Mouse (Mus musculus): Measurements from ENCODE around the gene Slc9a9. TPM values are rescaled to one million over a fixed set of nuclear protein-coding genes. Genes with fewer than 3 reads are reported as not detected.
A peak's percentile ranks its signal among the peaks of the same experiment; 100 is the strongest.

Slc9a9 gene
- total RNA-seq, 2 experiments from 2014 or later = 8.4 to 8.5 TPM

DNA sequence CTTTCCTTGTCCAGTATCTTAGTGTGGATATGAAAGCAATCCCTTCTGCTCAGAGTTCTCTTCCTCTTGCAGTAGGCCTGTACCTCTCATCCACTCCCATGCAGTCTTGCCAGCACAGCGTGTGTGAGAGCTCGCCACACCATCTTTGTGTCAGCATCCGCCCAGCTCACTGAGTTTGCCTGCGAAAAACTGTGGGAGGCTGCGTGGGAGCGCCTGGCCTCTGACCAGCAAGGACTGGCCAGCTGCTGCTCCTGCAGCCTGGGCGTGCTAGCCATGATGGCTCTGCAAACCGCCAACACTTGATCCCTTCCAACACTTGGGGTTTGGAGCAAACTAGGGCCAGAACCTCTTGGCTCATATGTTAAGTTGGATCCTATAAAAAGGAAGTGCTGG is 11.4 kb downstream of the Slc9a9 start:
- peak; percentile 40 to 74 for DNase-seq (ENCODE audit: low spot score in 2 of 2)

GRCm38 (mm10) chr9:94682260-94682659 is 12.6 kb downstream of the Slc9a9 start:
- no peak for DNase-seq (ENCODE audit: low spot score in 2 of 2)

GRCm38 (mm10) chr9:94685640-94686039 is 15.9 kb downstream of the Slc9a9 start:
- DNase-seq (ENCODE audit: low spot score in 2 of 2) = no peak

GRCm38 (mm10) chr9:94686380-94686779 is 16.7 kb downstream of the Slc9a9 start:
- no peak for DNase-seq (ENCODE audit: low spot score in 2 of 2)

GRCm38 (mm10) chr9:94687203-94687859 is 17.6 kb downstream of the Slc9a9 start:
- no peak for DNase-seq (ENCODE audit: low spot score in 2 of 2)

DNA sequence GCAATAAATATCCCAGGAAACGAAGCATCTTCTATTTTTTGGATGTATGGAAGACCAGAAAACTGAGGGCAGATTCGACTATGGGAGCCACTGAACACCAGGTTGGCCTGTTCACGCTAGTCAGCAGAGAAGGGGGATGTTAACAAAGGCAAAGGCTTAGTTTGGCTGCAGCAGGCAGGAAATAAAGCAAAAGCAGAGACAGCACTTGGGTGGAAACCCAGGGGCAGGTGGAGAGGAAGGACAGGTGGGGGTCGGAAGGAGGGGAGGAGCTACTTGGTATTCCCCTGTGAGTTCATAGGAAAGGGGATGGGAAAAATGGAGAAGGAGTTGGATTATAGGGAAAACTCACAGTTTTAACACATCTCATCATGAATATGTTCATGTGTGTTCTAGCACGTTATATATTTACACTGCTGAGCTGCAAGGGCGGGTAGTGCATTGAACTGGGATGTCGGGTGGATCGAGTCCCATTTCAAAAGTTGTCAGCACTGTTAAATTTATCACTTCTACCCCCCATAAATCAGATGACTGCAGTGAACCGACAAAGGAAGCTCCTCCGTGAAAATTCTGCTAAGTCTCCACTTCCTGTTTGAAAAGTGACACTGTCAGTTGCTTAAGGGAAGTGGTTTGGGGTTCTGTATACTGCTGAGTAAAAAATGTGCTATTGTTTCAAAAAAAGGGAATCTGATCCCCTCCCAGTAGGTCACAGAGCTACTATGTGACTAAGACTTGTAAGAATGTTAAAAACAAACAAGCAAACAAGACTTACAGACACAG is 21.8 kb downstream of the Slc9a9 start:
- no peak for DNase-seq (ENCODE audit: low spot score in 2 of 2)

GRCm38 (mm10) chr9:94692122-94692521 is 22.4 kb downstream of the Slc9a9 start:
- no peak for DNase-seq (ENCODE audit: low spot score in 2 of 2)

DNA sequence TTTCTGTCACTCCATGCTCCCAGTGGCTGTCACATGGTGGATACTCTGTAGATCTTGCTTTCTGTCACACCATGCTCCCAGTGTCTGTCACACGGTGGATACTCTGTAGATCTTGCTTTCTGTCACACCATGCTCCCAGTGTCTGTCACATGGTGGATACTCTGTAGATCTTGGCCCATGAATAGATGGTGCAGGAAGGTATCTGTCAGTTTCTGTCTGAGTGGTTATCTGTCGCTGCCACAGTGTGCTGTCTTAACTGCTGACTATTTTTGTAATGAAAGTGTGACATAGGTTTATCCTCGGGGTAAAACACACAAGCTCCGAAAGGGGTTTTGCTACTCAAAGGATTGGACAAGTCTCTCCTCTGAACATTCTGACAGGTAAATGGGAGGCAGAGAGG is 24.5 kb downstream of the Slc9a9 start:
- DNase-seq (ENCODE audit: low spot score in 2 of 2) = no peak

- no peak for DNase-seq (ENCODE audit: low spot score in 2 of 2)
Measured at GRCm38 (mm10) chr9:94694983-94695382, 25.3 kb downstream of the Slc9a9 start.

DNA sequence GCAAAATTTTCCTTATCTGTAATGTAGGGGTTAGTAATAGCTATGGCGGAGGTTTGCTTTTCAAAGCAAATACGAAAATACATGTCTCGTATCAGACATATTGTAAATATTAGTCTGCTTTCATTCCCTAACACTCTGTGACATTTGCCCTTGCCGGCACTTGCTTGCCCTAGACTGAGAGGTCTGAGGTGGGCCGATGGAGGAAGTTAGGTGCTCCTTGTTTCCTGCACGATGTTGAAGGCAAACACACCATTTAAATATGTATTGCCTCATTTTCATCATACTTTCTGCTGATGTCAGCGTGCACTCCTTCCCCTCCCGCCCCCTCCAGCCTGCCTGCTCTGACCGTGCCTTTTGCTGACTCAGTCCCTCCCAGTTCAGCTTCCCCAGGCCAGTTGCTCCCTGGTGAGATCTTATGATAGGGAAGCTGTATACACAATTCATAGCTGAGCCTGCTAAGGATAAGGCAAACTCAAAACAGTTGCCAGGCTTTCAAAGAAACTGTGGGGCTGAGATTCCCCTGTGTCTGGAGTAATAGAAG is 26.9 kb downstream of the Slc9a9 start:
- DNase-seq (ENCODE audit: low spot score in 2 of 2) = no peak

DNA sequence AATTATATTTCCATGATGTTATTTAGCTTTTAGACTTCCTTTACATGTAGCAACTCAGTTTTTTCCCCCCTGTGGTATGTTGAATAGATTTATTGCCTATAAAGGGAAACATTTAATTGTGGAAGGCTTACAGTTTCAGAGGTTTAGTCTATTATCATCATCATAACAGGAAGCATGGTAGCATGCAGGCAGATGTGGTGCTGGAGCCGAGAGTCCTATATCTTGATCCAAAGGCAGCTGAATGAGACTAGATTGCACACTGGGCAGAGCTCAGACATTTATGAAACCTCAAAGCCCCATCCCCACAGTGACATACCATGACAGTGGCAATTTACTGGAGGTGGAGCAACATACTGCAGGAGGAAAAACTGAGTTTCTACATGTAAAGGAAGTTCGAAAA is 28.5 kb downstream of the Slc9a9 start:
- DNase-seq (ENCODE audit: low spot score in 2 of 2) = no peak

GRCm38 (mm10) chr9:94700549-94700948 is 30.8 kb downstream of the Slc9a9 start:
- peak in 1 of 2 experiments; percentile 48 for DNase-seq (ENCODE audit: low spot score in 2 of 2)

DNA sequence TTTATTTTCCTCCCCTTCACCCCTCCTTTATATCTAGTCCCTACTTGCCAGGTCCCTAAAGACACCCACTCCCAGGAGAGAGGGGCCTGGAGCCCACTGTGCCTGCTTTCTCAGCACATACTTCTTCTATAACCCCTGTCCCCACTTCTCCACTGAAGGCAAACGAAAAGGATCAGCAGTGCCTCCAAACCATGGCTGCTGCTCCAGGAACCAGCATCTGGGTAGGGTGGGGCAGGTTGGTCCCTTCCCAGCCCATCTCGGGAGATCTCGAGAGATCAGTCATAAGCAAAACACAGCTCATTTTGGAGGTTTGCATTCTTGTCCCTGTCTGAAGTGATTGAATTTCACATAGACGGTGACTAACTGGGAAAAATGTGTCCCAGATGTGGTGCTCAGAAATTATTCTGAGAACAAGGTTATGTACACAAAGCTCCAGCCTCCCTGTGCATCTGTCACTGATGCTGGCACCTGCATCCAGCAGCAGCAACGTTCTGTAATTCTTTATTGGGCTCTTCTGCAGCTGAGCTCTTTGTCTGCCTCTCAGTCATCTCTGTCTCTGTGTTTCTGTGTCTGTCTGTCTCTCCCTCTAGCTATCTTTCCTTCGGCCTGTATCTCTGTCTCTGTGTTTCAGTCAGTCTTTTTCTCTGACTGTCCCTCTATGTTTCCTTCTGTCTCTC is 31.6 kb downstream of the Slc9a9 start:
- no peak for DNase-seq (ENCODE audit: low spot score in 2 of 2)

GRCm38 (mm10) chr9:94701965-94702634 is 32.4 kb downstream of the Slc9a9 start:
- DNase-seq (ENCODE audit: low spot score in 2 of 2) = no peak

DNA sequence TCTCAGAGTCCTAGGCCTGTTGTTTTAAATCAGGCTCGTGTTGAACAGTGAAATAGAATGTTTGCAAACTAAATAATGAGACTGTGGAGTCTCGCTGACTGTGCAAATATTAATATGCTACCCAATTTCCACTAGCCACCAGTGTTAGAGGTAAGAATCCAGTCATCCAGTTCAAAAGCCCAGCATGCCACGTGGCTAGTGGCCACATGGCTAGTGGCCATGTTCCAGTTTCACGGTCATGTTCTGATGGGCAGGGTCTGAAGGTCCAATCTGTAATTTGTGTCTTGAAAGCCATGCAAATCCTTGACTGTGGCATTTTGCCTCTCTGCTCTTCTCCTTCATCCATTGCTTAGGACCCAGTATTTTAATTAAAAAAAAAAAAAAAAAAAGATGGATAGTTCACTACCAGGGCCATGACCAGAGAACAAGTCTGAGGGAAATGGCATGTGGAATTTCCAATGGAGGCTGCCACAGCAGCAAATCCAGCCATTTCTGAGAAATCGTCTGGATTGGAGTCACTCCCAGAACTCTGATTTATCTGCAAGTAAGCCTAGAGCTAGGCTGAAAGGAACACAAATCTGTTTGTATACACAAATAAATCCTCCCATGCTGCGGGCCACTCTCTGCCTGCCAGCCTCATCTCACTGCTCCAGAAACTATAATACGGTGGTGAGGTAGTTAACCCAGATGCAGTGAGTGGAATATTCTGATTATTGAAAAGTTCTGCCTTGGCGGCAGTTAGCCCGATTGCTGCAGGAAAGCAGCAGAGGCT is 35.5 kb downstream of the Slc9a9 start:
- DNase-seq (ENCODE audit: low spot score in 2 of 2) = no peak

GRCm38 (mm10) chr9:94705758-94706026 is 36.0 kb downstream of the Slc9a9 start:
- peak in 1 of 2 experiments; percentile 11 for DNase-seq (ENCODE audit: low spot score in 2 of 2)

- no peak for DNase-seq (ENCODE audit: low spot score in 2 of 2)
Measured at GRCm38 (mm10) chr9:94712084-94712483, 42.4 kb downstream of the Slc9a9 start.

DNA sequence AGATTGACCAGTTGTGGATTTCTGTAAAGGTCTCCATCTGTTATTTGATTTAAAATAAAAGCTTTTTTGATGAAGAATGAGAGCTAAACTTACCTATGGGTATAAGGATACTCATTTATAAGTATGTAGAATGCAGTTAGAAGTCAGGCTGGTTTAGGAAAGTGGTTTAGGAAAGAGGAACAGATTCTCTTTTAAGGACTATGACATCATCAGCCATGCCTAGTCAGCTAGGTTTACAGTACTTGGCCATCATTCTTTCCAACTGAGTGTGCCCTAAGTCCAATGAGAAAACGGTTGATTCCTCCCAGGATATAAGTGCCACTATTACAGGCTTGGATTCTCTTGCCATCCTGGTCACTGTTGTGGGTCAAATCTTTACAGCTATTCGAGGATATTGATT is 47.0 kb downstream of the Slc9a9 start:
- no peak for DNase-seq (ENCODE audit: low spot score in 2 of 2)

- DNase-seq (ENCODE audit: low spot score in 2 of 2) = no peak
Measured at GRCm38 (mm10) chr9:94723631-94724030, 53.9 kb downstream of the Slc9a9 start.

DNA sequence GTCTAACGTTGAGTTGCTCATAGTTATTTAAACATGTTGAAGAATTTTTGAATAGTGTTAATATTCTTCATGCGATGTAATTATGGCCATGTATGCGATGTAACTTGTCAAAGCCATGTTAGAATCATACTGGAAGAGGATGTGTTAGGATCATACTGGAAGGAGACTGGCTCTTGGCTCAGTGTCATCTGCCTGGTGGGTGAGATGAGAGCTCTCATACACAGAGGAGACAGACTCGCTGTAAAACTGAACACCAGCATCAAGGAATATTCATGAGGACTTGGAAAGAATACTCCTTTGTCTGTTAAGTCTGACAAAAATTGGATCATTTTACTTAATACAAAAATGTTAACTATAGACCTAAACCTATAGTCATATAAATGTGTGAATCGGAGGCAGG is 55.4 kb downstream of the Slc9a9 start:
- DNase-seq (ENCODE audit: low spot score in 2 of 2) = no peak

DNA sequence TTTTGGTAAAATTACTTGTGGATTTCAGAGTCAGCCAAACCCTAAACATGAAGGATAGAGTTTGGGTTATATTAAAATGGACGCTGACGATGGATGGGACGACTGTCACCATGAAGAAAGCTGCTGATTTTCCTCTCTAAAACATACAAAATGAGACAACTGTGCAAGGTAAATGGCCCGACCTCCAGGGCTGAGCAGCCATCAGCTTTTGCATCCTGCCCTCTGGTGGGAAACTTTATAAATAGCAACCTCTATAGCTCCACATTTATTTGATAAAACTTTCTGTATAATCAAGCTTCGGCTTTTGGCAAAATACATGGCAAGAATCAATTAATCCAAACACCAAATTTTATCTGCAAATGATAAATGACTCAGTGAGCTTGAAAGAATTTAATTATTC is 57.7 kb downstream of the Slc9a9 start:
- DNase-seq (ENCODE audit: low spot score in 2 of 2) = no peak

All from gastrocnemius, postnatal 4 days (tissue).